Mouse (Mus musculus): ENCODE data around the gene Opalin.

DNA sequence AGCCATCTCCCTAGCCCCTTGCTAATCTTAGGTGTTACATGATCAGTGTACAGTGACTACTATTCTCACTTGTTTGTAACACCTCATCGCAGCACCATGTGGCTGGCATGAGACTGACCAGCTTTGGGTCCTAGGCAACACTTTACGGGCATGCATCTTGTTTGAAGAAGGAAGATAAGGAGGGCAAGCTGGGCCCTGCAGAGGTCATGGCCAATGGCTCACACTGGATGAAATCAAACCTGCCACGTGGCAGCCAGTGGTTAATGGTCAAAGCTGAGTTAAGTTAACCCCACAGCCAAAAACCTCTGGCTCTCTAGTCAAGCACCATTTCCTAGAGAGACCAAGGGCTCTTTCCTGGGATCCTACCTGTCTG lies 28.7 kb downstream of the Opalin start:
- TF ChIP-seq GATA1 (IDR thresholded peaks at IDR 0.05; ENCODE audit: low read length), result no peak
- TF ChIP-seq TAL1 (IDR thresholded peaks at IDR 0.05; ENCODE audit: low read length), result no peak
